8 mouse cellular contexts compared by ENCODE assay signal in the genomic region with DNA sequence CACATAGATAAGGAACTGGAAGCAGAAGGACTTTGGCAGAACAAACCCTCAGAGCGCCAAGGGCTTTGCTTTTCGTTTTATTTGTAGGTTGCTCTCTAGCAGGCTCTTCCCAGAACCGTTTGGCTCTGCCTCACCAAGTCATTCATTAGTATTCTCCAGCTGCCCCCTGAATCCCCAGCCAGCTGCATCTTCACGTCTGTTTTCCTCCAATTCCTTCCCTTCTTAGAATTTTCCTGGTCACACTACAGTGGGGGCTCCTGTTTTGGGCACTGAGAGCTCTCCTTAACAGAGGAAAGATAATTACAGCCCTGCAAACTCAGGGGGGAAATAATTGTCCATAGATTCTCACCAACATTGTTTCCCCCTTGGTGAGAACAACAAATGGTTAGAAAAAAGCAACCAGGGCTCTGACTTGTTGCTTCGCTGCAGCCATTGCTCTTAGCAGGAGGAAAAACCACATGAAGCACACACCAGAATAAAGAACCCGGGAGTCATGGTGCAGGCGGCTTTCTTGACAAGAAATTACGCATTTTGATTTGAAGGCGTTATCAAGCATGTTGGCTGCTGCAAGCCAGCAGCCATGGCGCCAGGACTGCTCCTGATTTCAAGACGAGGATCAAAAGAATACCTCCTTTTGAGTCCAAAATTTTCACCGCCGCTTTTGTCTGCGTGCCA. TPM values are rescaled to one million over a fixed set of nuclear protein-coding genes. Genes with fewer than 3 reads are reported as not detected.
DNase-seq lines count a peak whose midpoint lies in the region; ATAC-seq lines count a peak whose summit lies in the region.

No protein-coding gene starts in this region.

- DNase-seq in cerebellum, postnatal 25 days = peak; percentile 34 to 48
- peak; percentile 60 for DNase-seq in right cerebral cortex, postnatal 4 days
- no peak for DNase-seq in right cerebral cortex, adult 2 months (ENCODE audit: low spot score in 2 of 2)
- DNase-seq in skeletal muscle tissue, adult 2 months (ENCODE audit: low read depth, low spot score) = peak; percentile 10
- no peak for DNase-seq in thymus, postnatal 36 days
- DNase-seq in kidney, postnatal 14 days = no peak

- no peaks in the 10 kb centered on the region for H3K27me3 ChIP-seq in hindbrain, embryonic 15.5 days

- H3K4me3 ChIP-seq in hindbrain, embryonic 15.5 days = peak overlapping the region; percentile 9

- no peak for ATAC-seq in cerebellum, adult (ENCODE audit: insufficient number of reproducible peaks, low FRiP score, low TSS enrichment)
- peak; percentile 80 for ATAC-seq in hindbrain, embryonic 15.5 days (ENCODE audit: low FRiP score, low read depth)

- H3K4me1 ChIP-seq in hindbrain, embryonic 15.5 days (replicated peaks) = peaks cover 21% of the 10 kb centered on the region

- no peaks in the 10 kb centered on the region for H3K36me3 ChIP-seq in hindbrain, embryonic 15.5 days

- H3K9me3 ChIP-seq in hindbrain, embryonic 15.5 days = no peaks in the 10 kb centered on the region

- H3K4me2 ChIP-seq in hindbrain, embryonic 15.5 days = peak overlapping the region; percentile 51

- 15% methylated on average over 14 of the region's 14 CpGs for WGBS in hindbrain, embryonic 15.5 days

- peak overlapping the region; percentile 84 for H3K27ac ChIP-seq in hindbrain, embryonic 15.5 days (replicated peaks)

- H3K9ac ChIP-seq in hindbrain, embryonic 15.5 days = no peak overlapping the region; the same call in none of the 2 replicates

RNA-seq across cellular contexts. Expression of a gene that starts 31.2 kb away (rescaled TPM):
- polyA plus RNA-seq in hindbrain, embryonic 15.5 days (2015; fragmentation: Nextera tagmentation; extraction: Ambion mirVana) = not detected in 2 replicates

RNA-seq across cellular contexts. Expression of a gene that starts 56.4 kb away (rescaled TPM):
- 17.0 and 18.7 TPM in 2 replicates for polyA plus RNA-seq in hindbrain, embryonic 15.5 days (2015; fragmentation: Nextera tagmentation; extraction: Ambion mirVana)

Comparison
In these comparisons a context has a peak if more than half of its experiments do, and no peak if none do; other contexts are left out.
1. DNase-seq: peak in cerebellum, postnatal 25 days (2 of 2), right cerebral cortex, postnatal 4 days (single experiment) and skeletal muscle tissue, adult 2 months (single experiment); none in right cerebral cortex, adult 2 months (0 of 2), thymus, postnatal 36 days (0 of 2) and kidney, postnatal 14 days (single experiment).